Mouse (Mus musculus): Measurements from ENCODE around the gene Sugct. TPM values are rescaled to one million over a fixed set of nuclear protein-coding genes. Genes with fewer than 3 reads are reported as not detected.

The Sugct gene
- polyA plus RNA-seq, 1 experiment, result 0.18 TPM

GRCm38 (mm10) chr13:16933600-16933999 is 761.8 kb downstream of the Sugct start:
- Histone ChIP-seq H3K4me3 (ENCODE audit: extremely low read depth, insufficient read depth, insufficient read length) (no peak overlapping the region), H3K36me3 (ENCODE audit: control insufficient read depth, insufficient read depth, low read length) (no peaks in the 10 kb centered on the region), H3K27me3 (ENCODE audit: control insufficient read depth, insufficient read depth, low read length) (no peaks in the 10 kb centered on the region), H3K27ac (ENCODE audit: insufficient read depth, low read length) (no peak overlapping the region), H3K4me1 (ENCODE audit: control insufficient read depth, insufficient read depth, insufficient read length) (no peaks in the 10 kb centered on the region)
- DNase-seq (ENCODE audit: low read depth in 1 of 2, low spot score in 2 of 2), result no peak
- WGBS, result 88% methylated on average over 4 of the region's 4 CpGs
- TF ChIP-seq POLR2A (IDR thresholded peaks at IDR 0.05; ENCODE audit: low read depth, low read length), result no peak
- no peak for TF ChIP-seq CTCF (IDR thresholded peaks at IDR 0.05; ENCODE audit: extremely low read depth, insufficient read depth, insufficient read length, insufficient replicate concordance)

GRCm38 (mm10) chr13:16921305-16921704 is 774.0 kb downstream of the Sugct start:
- 77% methylated on average over 4 of the region's 4 CpGs for WGBS
- no peak for DNase-seq (ENCODE audit: low read depth in 1 of 2, low spot score in 2 of 2)
- H3K27me3 ChIP-seq (ENCODE audit: control insufficient read depth, insufficient read depth, low read length), result no peaks in the 10 kb centered on the region
- no peaks in the 10 kb centered on the region for H3K36me3 ChIP-seq (ENCODE audit: control insufficient read depth, insufficient read depth, low read length)
- no peak overlapping the region for H3K27ac ChIP-seq (ENCODE audit: insufficient read depth, low read length)
- H3K4me1 ChIP-seq (ENCODE audit: control insufficient read depth, insufficient read depth, insufficient read length), result no peaks in the 10 kb centered on the region
- no peak for TF ChIP-seq POLR2A (IDR thresholded peaks at IDR 0.05; ENCODE audit: low read depth, low read length)
- TF ChIP-seq CTCF (IDR thresholded peaks at IDR 0.05; ENCODE audit: extremely low read depth, insufficient read depth, insufficient read length, insufficient replicate concordance), result no peak
- H3K4me3 ChIP-seq (ENCODE audit: extremely low read depth, insufficient read depth, insufficient read length), result no peak overlapping the region

- no peak for DNase-seq (ENCODE audit: low read depth in 1 of 2, low spot score in 2 of 2)
- Histone ChIP-seq H3K4me1 (ENCODE audit: control insufficient read depth, insufficient read depth, insufficient read length) (peaks cover 2% of the 10 kb centered on the region; the same call in 1 of the 2 replicates), H3K27ac (ENCODE audit: insufficient read depth, low read length) (no peak overlapping the region), H3K4me3 (ENCODE audit: extremely low read depth, insufficient read depth, insufficient read length) (no peak overlapping the region), H3K27me3 (ENCODE audit: control insufficient read depth, insufficient read depth, low read length) (no peaks in the 10 kb centered on the region), H3K36me3 (ENCODE audit: control insufficient read depth, insufficient read depth, low read length) (no peaks in the 10 kb centered on the region)
- TF ChIP-seq CTCF (IDR thresholded peaks at IDR 0.05; ENCODE audit: extremely low read depth, insufficient read depth, insufficient read length, insufficient replicate concordance), result no peak
- TF ChIP-seq POLR2A (IDR thresholded peaks at IDR 0.05; ENCODE audit: low read depth, low read length), result no peak
Measured at GRCm38 (mm10) chr13:16915697-16916096, 779.7 kb downstream of the Sugct start.

GRCm38 (mm10) chr13:16912214-16912613 is 783.1 kb downstream of the Sugct start:
- Histone ChIP-seq H3K4me1 (ENCODE audit: control insufficient read depth, insufficient read depth, insufficient read length) (peaks cover 2% of the 10 kb centered on the region; the same call in 1 of the 2 replicates), H3K36me3 (ENCODE audit: control insufficient read depth, insufficient read depth, low read length) (no peaks in the 10 kb centered on the region), H3K27me3 (ENCODE audit: control insufficient read depth, insufficient read depth, low read length) (no peaks in the 10 kb centered on the region), H3K4me3 (ENCODE audit: extremely low read depth, insufficient read depth, insufficient read length) (no peak overlapping the region), H3K27ac (ENCODE audit: insufficient read depth, low read length) (no peak overlapping the region)
- DNase-seq (ENCODE audit: low read depth in 1 of 2, low spot score in 2 of 2), result peak in 1 of 2 experiments; percentile 1
- TF ChIP-seq POLR2A (IDR thresholded peaks at IDR 0.05; ENCODE audit: low read depth, low read length) (no peak), CTCF (IDR thresholded peaks at IDR 0.05; ENCODE audit: extremely low read depth, insufficient read depth, insufficient read length, insufficient replicate concordance) (no peak)

- TF ChIP-seq POLR2A (IDR thresholded peaks at IDR 0.05; ENCODE audit: low read depth, low read length) (no peak), CTCF (IDR thresholded peaks at IDR 0.05; ENCODE audit: extremely low read depth, insufficient read depth, insufficient read length, insufficient replicate concordance) (no peak)
- Histone ChIP-seq H3K27ac (ENCODE audit: insufficient read depth, low read length) (no peak overlapping the region), H3K36me3 (ENCODE audit: control insufficient read depth, insufficient read depth, low read length) (no peaks in the 10 kb centered on the region), H3K27me3 (ENCODE audit: control insufficient read depth, insufficient read depth, low read length) (no peaks in the 10 kb centered on the region), H3K4me3 (ENCODE audit: extremely low read depth, insufficient read depth, insufficient read length) (no peak overlapping the region), H3K4me1 (ENCODE audit: control insufficient read depth, insufficient read depth, insufficient read length) (no peaks in the 10 kb centered on the region)
- 94% methylated on average over 1 of the region's 1 CpGs for WGBS
- no peak for DNase-seq (ENCODE audit: low read depth in 1 of 2, low spot score in 2 of 2)
Measured at GRCm38 (mm10) chr13:16906974-16907373, 788.4 kb downstream of the Sugct start.

- H3K4me1 ChIP-seq (ENCODE audit: control insufficient read depth, insufficient read depth, insufficient read length), result no peaks in the 10 kb centered on the region
- DNase-seq (ENCODE audit: low read depth in 1 of 2, low spot score in 2 of 2), result no peak
- 89% methylated on average over 4 of the region's 4 CpGs for WGBS
- no peak overlapping the region for H3K27ac ChIP-seq (ENCODE audit: insufficient read depth, low read length)
- TF ChIP-seq CTCF (IDR thresholded peaks at IDR 0.05; ENCODE audit: extremely low read depth, insufficient read depth, insufficient read length, insufficient replicate concordance), result no peak
- no peak for TF ChIP-seq POLR2A (IDR thresholded peaks at IDR 0.05; ENCODE audit: low read depth, low read length)
- H3K36me3 ChIP-seq (ENCODE audit: control insufficient read depth, insufficient read depth, low read length), result no peaks in the 10 kb centered on the region
- H3K4me3 ChIP-seq (ENCODE audit: extremely low read depth, insufficient read depth, insufficient read length), result no peak overlapping the region
- H3K27me3 ChIP-seq (ENCODE audit: control insufficient read depth, insufficient read depth, low read length), result no peaks in the 10 kb centered on the region
Measured at GRCm38 (mm10) chr13:16901424-16901823, 793.9 kb downstream of the Sugct start.

GRCm38 (mm10) chr13:16898084-16898792 is 797.1 kb downstream of the Sugct start:
- no peak overlapping the region for H3K27ac ChIP-seq (ENCODE audit: insufficient read depth, low read length)
- no peaks in the 10 kb centered on the region for H3K36me3 ChIP-seq (ENCODE audit: control insufficient read depth, insufficient read depth, low read length)
- DNase-seq (ENCODE audit: low read depth in 1 of 2, low spot score in 2 of 2), result no peak
- TF ChIP-seq POLR2A (IDR thresholded peaks at IDR 0.05; ENCODE audit: low read depth, low read length), result no peak
- no peak for TF ChIP-seq CTCF (IDR thresholded peaks at IDR 0.05; ENCODE audit: extremely low read depth, insufficient read depth, insufficient read length, insufficient replicate concordance)
- H3K4me3 ChIP-seq (ENCODE audit: extremely low read depth, insufficient read depth, insufficient read length), result no peak overlapping the region
- no peaks in the 10 kb centered on the region for H3K4me1 ChIP-seq (ENCODE audit: control insufficient read depth, insufficient read depth, insufficient read length)
- H3K27me3 ChIP-seq (ENCODE audit: control insufficient read depth, insufficient read depth, low read length), result no peaks in the 10 kb centered on the region

Data from spleen, adult 2 months (tissue).